Mouse (Mus musculus): ENCODE results near the gene Prokr1.

DNA sequence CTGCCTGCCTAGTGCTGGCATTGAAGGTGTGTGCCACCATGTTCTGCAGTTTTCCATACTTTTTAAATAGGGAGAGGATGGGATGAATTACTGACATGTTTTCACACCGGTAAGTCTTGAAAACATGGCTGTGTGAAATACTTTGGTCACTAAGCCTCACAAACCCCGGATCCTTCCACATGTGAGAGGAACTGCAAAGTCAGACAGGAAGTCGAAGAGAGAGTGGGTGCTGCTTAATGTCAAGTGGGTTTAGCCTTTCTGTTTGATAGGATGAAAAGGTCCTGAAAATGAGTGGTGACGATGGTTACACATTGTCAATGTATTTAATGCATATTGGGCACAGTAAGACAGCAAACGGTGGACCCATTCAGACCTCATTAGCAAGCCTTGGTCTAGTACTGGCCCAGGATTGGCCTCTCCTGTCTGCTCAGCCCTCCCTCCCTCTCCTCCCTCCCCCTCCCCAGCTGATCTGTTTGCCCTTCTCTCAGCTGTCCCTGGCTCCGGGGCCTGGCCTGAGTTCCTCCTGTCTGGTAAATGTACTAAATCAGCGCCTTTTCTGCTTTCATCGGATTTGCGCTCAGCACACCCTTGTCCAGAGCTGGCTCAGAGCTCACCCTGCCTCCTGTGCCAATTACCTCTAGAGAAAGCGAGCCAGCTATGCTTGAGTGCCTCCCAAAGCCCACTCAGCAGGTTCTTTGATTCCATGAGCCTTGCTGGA lies 6.7 kb upstream of the Prokr1 start:
- no peak for TF ChIP-seq CTCF (IDR thresholded peaks at IDR 0.05; ENCODE audit: low read depth)
- no peak for TF ChIP-seq EP300 (IDR thresholded peaks at IDR 0.05; ENCODE audit: low read depth)

Measured in liver, embryonic 14.5 days (tissue).